Comparison of ENCODE assay signal across 22 mouse cellular contexts in the genomic region with DNA sequence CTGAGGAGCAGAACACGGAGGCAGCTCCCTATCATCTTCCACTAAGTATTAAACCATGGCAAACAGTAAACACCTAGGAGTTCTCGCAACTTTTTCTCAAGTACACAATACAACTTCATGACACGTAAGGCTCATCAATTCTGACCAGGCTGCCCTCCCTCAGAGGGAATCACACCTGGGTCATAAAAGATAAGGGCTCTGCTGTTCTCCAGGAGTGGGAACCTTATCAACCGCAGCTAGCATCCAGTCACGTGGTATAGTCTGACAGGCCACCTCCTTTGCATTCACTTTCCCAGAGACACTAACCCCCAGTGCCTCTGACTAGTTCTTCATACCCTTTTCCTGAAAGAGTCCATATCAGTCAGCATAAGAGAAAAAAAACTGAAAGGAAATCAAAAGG.
DNase-seq lines count a peak whose midpoint lies in the region; ATAC-seq and TF ChIP-seq lines count a peak whose summit lies in the region.
"Had no signal": no experiment of that assay in that cellular context is flagged by ENCODE, and none has a peak within 500 bp of the region (broad histone marks: within the 10 kb centered on the region; RNA-seq: fewer than 3 reads in every experiment).

No protein-coding gene starts in this region.

- 31% methylated on average over 5 of the region's 5 CpGs for WGBS in heart, embryonic 12.5 days
- 39% methylated on average over 5 of the region's 5 CpGs for WGBS in liver, postnatal 0 days (ENCODE audit: insufficient replicate concordance)

- no peak overlapping the region for H3K27ac ChIP-seq in heart, embryonic 12.5 days (ENCODE audit: poor library complexity, severe bottlenecking)
- no peak overlapping the region for H3K27ac ChIP-seq in liver, postnatal 0 days (ENCODE audit: low read depth)
- H3K27ac ChIP-seq: heart, embryonic 13.5 days; hindbrain, embryonic 15.5 days; limb, embryonic 10.5 days had no signal

- H3K27me3 ChIP-seq in heart, embryonic 12.5 days (replicated peaks): no peaks in the 10 kb centered on the region
- H3K27me3 ChIP-seq in liver, postnatal 0 days (ENCODE audit: insufficient read depth, low read length): no peaks in the 10 kb centered on the region
- H3K27me3 ChIP-seq: heart, embryonic 13.5 days; hindbrain, embryonic 15.5 days had no signal

- H3K9me3 ChIP-seq in heart, embryonic 12.5 days (replicated peaks): no peaks in the 10 kb centered on the region; the same call in 1 of the 2 replicates
- H3K9me3 ChIP-seq in liver, postnatal 0 days (ENCODE audit: low read length): no peaks in the 10 kb centered on the region
- H3K9me3 ChIP-seq: heart, embryonic 13.5 days; hindbrain, embryonic 15.5 days; limb, embryonic 10.5 days had no signal

- H3K4me2 ChIP-seq in heart, embryonic 12.5 days: no peak overlapping the region
- H3K4me2 ChIP-seq in liver, postnatal 0 days (ENCODE audit: low read depth, low read length): peak overlapping the region; percentile 20; the same call in 1 of the 2 replicates
- H3K4me2 ChIP-seq: heart, embryonic 13.5 days; hindbrain, embryonic 15.5 days had no signal

- intact Hi-C loops in heart, postnatal 36 days (cut with DNase I): no loop called here

- TF ChIP-seq EP300 in liver, postnatal 0 days (IDR thresholded peaks at IDR 0.05; ENCODE audit: low read depth): peak; percentile 86

- ATAC-seq in heart, embryonic 12.5 days (ENCODE audit: insufficient number of reproducible peaks, low FRiP score): peak; percentile 48; the same call in 1 of the 2 replicates
- ATAC-seq in liver, postnatal 0 days: peak; percentile 92
- ATAC-seq: forebrain, embryonic 14.5 days had no signal

- H3K36me3 ChIP-seq in heart, embryonic 12.5 days: no peaks in the 10 kb centered on the region
- no peaks in the 10 kb centered on the region for H3K36me3 ChIP-seq in liver, postnatal 0 days (replicated peaks; ENCODE audit: insufficient read depth, low read length)
- H3K36me3 ChIP-seq: heart, embryonic 13.5 days; hindbrain, embryonic 15.5 days; limb, embryonic 10.5 days had no signal

- no peak for TF ChIP-seq CTCF in liver, postnatal 0 days (IDR thresholded peaks at IDR 0.05; ENCODE audit: low read depth)

- H3K4me3 ChIP-seq in heart, embryonic 12.5 days: no peak overlapping the region
- H3K4me3 ChIP-seq in liver, postnatal 0 days (ENCODE audit: low read depth, low read length): no peak overlapping the region
- H3K4me3 ChIP-seq: heart, embryonic 13.5 days; hindbrain, embryonic 15.5 days; limb, embryonic 10.5 days had no signal

- no peak for DNase-seq in heart, postnatal 36 days
- DNase-seq in c-Kit-positive CD71-negative TER-119-negative erythroid progenitor cells, embryonic 14.5 days (ENCODE audit: low read depth): peak; percentile 13
- DNase-seq in liver (peak; percentile 57), adipocyte (ENCODE audit: low spot score) (no peak)
- DNase-seq in liver, postnatal 0 days: peak; percentile 18
- no peak for DNase-seq in adrenal gland, adult 2 months
- no peak for DNase-seq in layer of hippocampus, postnatal 25 days (ENCODE audit: extremely low spot score in 1 of 2, low spot score in 1 of 2)
- DNase-seq: adrenal gland, postnatal 14 days; B cell, adult 2 months; cerebellum, adult 2 months; gastrocnemius, postnatal 14 days; heart, postnatal 4 days; kidney, adult 2 months; kidney, postnatal 25 days; lung, adult 18-20 months; right cerebral cortex, postnatal 25 days; thymus, postnatal 36 days had no signal

- H3K9ac ChIP-seq in heart, embryonic 12.5 days: no peak overlapping the region
- H3K9ac ChIP-seq in liver, postnatal 0 days (replicated peaks): no peak overlapping the region
- H3K9ac ChIP-seq: heart, embryonic 13.5 days; hindbrain, embryonic 15.5 days had no signal

- 0 out of 2 replicates have a peak, but pooled peaks cover 3% of the 10 kb centered on the region for H3K4me1 ChIP-seq in heart, embryonic 12.5 days (replicated peaks)
- H3K4me1 ChIP-seq in liver, postnatal 0 days (ENCODE audit: insufficient read depth): no peaks in the 10 kb centered on the region
- H3K4me1 ChIP-seq: hindbrain, embryonic 15.5 days; limb, embryonic 10.5 days had no signal

Comparison
In these comparisons a context has a peak if more than half of its experiments do, and no peak if none do; other contexts are left out.
1. DNase-seq: peak in c-Kit-positive CD71-negative TER-119-negative erythroid progenitor cells, embryonic 14.5 days (single experiment), liver (single experiment) and liver, postnatal 0 days (single experiment); none in heart, postnatal 36 days (0 of 2), adrenal gland, adult 2 months (single experiment), layer of hippocampus, postnatal 25 days (0 of 2) and adipocyte (single experiment).